Mouse (Mus musculus): Measurements from ENCODE around the gene Srrm2.

Srrm2 gene

DNA sequence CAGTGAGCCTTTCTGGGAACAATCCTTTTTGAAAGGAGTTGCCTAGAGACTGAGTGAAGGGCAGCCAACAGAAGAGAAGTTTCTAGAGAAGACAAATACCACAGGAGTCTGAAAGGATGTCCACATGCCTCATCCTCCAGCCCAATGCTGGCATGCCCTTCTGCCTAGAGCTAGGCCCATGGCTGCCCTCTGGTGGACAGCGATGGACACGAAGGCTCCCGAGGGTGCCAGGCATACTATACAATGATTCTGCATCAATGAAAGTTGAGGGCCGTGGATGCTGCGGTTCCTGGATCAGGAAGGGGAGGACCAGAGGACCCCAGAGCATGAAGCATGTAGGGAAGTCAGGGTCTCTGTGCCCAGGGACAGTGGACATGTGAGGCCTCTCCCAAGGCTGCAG, 63.0 kb downstream of the Srrm2 start:
- no peak for DNase-seq (ENCODE audit: low read depth, low spot score)

DNA sequence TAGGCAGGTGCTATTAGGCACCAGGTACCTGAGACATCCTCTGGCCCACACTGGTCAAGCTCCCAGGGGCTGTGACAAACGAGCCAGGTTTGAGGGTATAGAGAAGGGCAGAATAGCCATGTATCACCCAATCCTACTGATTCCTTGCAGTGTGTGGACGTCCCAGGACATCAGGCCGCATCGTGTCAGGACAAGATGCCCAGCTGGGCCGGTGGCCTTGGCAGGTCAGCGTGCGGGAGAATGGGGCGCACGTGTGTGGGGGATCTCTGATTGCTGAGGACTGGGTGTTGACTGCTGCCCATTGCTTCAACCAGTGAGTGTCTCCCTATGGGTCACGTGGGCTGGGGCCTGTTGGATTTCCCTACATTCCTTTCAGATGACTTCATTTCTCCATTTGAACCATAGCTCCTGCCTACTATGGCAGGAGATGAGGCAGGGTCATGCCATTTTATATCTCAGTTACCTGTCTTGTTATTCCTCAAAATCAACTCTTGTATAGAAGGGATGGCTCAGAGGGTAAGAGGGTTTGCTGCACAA, 64.0 kb downstream of the Srrm2 start:
- no peak for DNase-seq (ENCODE audit: low read depth, low spot score)

DNA sequence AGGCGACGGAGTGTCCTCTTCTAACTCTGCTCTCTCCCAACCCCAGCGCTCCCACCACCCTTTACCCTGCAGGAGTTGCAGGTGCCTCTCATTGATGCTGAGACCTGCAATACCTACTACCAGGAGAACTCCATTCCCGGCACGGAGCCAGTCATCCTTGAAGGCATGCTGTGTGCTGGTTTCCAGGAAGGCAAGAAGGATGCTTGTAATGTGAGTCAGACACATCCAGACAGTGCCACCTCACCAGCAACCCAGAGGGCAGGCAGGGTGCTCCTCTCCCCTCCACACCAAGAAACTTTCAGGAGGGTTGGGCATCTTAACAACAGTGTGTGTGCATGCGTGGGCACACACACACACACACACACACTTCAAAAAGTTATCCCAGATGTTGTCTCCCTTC, 66.9 kb downstream of the Srrm2 start:
- no peak for DNase-seq (ENCODE audit: low read depth, low spot score)

GRCm38 (mm10) chr17:23857913-23858312, 67.6 kb downstream of the Srrm2 start:
- no peak for DNase-seq (ENCODE audit: low read depth, low spot score)

GRCm38 (mm10) chr17:23862926-23863325, 72.6 kb downstream of the Srrm2 start:
- no peak for DNase-seq (ENCODE audit: low read depth, low spot score)

DNA sequence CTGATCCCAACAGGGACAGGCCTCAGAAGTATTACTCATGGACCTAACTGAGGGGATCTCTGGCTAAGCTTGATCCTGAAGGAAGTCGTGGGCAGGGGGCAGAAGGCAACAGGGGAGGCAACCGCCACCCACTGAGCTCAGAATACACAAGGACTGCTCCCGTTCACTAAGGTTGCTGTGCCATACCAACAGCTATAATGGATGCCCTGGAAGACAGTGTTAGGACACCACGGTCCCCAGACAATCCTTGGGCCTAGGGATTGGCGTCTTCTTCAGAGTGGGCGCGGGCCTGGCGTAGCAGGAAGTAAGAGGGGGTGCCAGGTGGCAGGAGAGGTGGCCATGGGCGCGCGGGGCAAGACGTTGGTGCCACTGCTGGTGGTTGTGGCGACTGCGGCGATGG, 77.4 kb downstream of the Srrm2 start, which contains the start of gene Prss21:
Gene Prss21, plus strand, starts transcription at position 301 of the 400 bp plus-strand sequence.
- no peak for DNase-seq (ENCODE audit: low read depth, low spot score)

GRCm38 (mm10) chr17:23868513-23868912, 78.2 kb downstream of the Srrm2 start:
- no peak for DNase-seq (ENCODE audit: low read depth, low spot score)

Measured in WW6 (cell line).